In the genomic region with DNA sequence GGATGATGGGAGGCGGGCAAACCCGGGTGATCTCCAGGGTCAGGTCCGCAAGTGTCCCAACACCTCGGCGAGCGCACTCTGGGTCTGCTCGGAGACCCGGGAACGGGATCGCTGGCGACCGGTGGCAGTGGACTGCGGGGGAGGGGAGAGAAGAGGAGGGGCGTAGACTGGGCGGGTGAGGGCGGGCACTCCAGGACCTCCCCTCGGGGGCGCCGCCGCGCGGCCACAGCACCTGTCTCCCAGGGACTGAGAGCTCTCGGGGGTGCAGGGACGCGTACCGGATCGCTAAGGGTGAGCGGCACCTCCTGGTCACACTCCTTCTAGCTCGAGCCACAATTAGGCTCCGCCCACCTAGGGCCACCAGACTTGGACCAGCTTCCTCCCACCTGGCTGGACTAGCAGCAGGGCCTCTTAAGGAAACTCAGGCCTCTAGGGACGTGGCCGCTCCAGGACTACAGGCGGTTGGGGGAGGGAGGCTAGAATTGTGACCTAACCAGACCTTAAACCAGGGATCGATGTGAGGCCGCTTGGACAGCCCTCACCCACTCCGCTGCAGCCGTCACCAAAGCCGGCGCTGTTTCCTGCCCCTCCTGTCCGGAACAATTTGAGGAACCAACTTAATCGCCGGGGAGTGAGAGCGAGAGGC, we compare ENCODE assay signal across 8 mouse cellular contexts. TPM values are rescaled to one million over a fixed set of nuclear protein-coding genes. Genes with fewer than 3 reads are reported as not detected.
DNase-seq lines count a peak whose midpoint lies in the region; ATAC-seq lines count a peak whose summit lies in the region.

A gene (minus strand): TSS at position 140 of the 646 bp plus-strand sequence.

- ATAC-seq in hindbrain, embryonic 15.5 days (ENCODE audit: low FRiP score, low read depth): peak; percentile 83; the same call in 1 of the 2 replicates
- peak; percentile 73 for ATAC-seq in megakaryocyte-erythroid progenitor cell, adult 5-6 weeks (replicated peaks; ENCODE audit: low FRiP score, low TSS enrichment, poor library complexity, severe bottlenecking)

- H3K9ac ChIP-seq in hindbrain, embryonic 15.5 days: peak within 1 kb of the TSS; percentile 58

- no peaks in the 10 kb centered on the region for H3K36me3 ChIP-seq in hindbrain, embryonic 15.5 days

- no peak within 1 kb of the TSS for H3K27ac ChIP-seq in hindbrain, embryonic 15.5 days (replicated peaks)

- H3K4me1 ChIP-seq in hindbrain, embryonic 15.5 days (replicated peaks): peaks cover 14% of the 10 kb centered on the region

- peaks cover 26% of the 10 kb centered on the region for H3K27me3 ChIP-seq in hindbrain, embryonic 15.5 days

- H3K9me3 ChIP-seq in hindbrain, embryonic 15.5 days: no peaks in the 10 kb centered on the region

- peak; percentile 8 for DNase-seq in T-cell, adult 2 months (ENCODE audit: low spot score)
- peak; percentile 71 to 73 for DNase-seq in cerebellum, postnatal 10 days
- peak; percentile 25 to 61 for DNase-seq in gastrocnemius, adult 8-10 months (ENCODE audit: low spot score in 2 of 2)
- peak; percentile 10 to 24 for DNase-seq in left cerebral cortex, postnatal 36 days (ENCODE audit: low spot score in 2 of 2)
- DNase-seq in right cerebral cortex, postnatal 14 days: peak; percentile 25
- DNase-seq in yolk sac, embryonic 10.5 days (ENCODE audit: low spot score): peak; percentile 91

- peak within 1 kb of the TSS; percentile 100 for H3K4me2 ChIP-seq in hindbrain, embryonic 15.5 days

- intact Hi-C loops in left cerebral cortex, postnatal 36 days (cut with DNase I): no loop called here

- under 1% methylated on average over 41 of the region's 43 CpGs for WGBS in hindbrain, embryonic 15.5 days

- peak within 1 kb of the TSS; percentile 76 for H3K4me3 ChIP-seq in hindbrain, embryonic 15.5 days

RNA-seq across cellular contexts. Expression of the gene that starts here (rescaled TPM):
- total RNA-seq in gastrocnemius, adult 8-10 months (2022): 1 to 10 TPM; 1.2 to 1.6 (median 1.4) TPM
- polyA plus RNA-seq in hindbrain, embryonic 15.5 days (2015; fragmentation: Nextera tagmentation; extraction: Ambion mirVana): 7.5 and 8.6 TPM in 2 replicates
- total RNA-seq in left cerebral cortex, postnatal 36 days (2021): 1 to 10 TPM; 2.2 TPM
- 1.5 TPM in 1 of 2 replicates, not detected in the other for total RNA-seq in megakaryocyte-erythroid progenitor cell, adult 5-6 weeks (2014; fragmentation: Nextera tagmentation)
- 1.1 TPM in 1 of 2 replicates, not detected in the other for total RNA-seq in megakaryocyte-erythroid progenitor cell, adult 5-6 weeks (2017)

Comparison
In these comparisons a context has a peak if more than half of its experiments do, and no peak if none do; other contexts are left out.
1. DNase-seq: peak in every context shown above with its lines; median percentile 91 in yolk sac, embryonic 10.5 days; 72 in cerebellum, postnatal 10 days; 43 in gastrocnemius, adult 8-10 months; 25 in right cerebral cortex, postnatal 14 days; 17 in left cerebral cortex, postnatal 36 days; 8 in T-cell, adult 2 months.